Mouse (Mus musculus) embryonic facial prominence, embryonic 11.5 days (tissue): Measurements from ENCODE around the gene Lin37. TPM values are rescaled to one million over a fixed set of nuclear protein-coding genes. Genes with fewer than 3 reads are reported as not detected.

ENCODE experiments used
- ATAC-seq: fragments of 200-750 bp; cut with Nextera tagmentation; replicated peaks from 2 replicates; pipeline ENCODE4 v1.8.0; 2017; ENCODE audit warnings: low read depth; ENCODE audit not compliant: insufficient number of reproducible peaks, low FRiP score, low TSS enrichment
- DNase-seq: peaks from one replicate; pipeline ENCODE4 v3.0.0-alpha.2; 2015; ENCODE audit warnings: low spot score
- H3K27ac ChIP-seq: fragments of 300-500 bp; sonication (generic); replicated peaks from 2 replicates; pipeline ENCODE4 v1.5.1; 2014; ENCODE audit warnings: mild to moderate bottlenecking, low read depth, low read length, control low read depth
- H3K27me3 ChIP-seq: fragments of 300-500 bp; sonication (generic); 2 replicates; pipeline ENCODE4 v1.6.1; 2014; ENCODE audit warnings: mild to moderate bottlenecking, low read length, moderate library complexity, mixed read lengths; ENCODE audit not compliant: control insufficient read depth, insufficient read depth
- H3K36me3 ChIP-seq: fragments of 300-500 bp; sonication (generic); replicated peaks from 2 replicates; pipeline ENCODE4 v1.6.1; 2014; ENCODE audit warnings: low read depth, mild to moderate bottlenecking, low read length, moderate library complexity, mixed read lengths; ENCODE audit not compliant: control insufficient read depth, insufficient read depth
- H3K4me1 ChIP-seq: fragments of 300-500 bp; sonication (generic); 2 replicates; pipeline ENCODE4 v1.6.1; 2014; ENCODE audit warnings: low read length, mixed read lengths; ENCODE audit not compliant: control insufficient read depth, insufficient read depth
- H3K4me2 ChIP-seq: fragments of 300-500 bp; sonication (generic); 2 replicates; pipeline ENCODE4 v1.6.1; 2014; ENCODE audit warnings: low read depth, mild to moderate bottlenecking, control low read depth, low read length, moderate library complexity
- H3K4me3 ChIP-seq: fragments of 300-500 bp; sonication (generic); 2 replicates; pipeline ENCODE4 v1.5.1; 2014; ENCODE audit warnings: low read depth, low read length, control low read depth
- H3K9ac ChIP-seq: fragments of 300-500 bp; sonication (generic); replicated peaks from 2 replicates; pipeline ENCODE4 v1.6.1; 2014; ENCODE audit warnings: mild to moderate bottlenecking, control low read depth, low read length
- H3K9me3 ChIP-seq: fragments of 300-500 bp; sonication (generic); replicated peaks from 2 replicates; pipeline ENCODE4 v1.6.1; 2016; ENCODE audit warnings: mild to moderate bottlenecking, low read length, inconsistent platforms, mixed read lengths; ENCODE audit not compliant: control insufficient read depth
- WGBS: fragments of 180-500 bp; shearing (Covaris S2); extraction: QIAGEN DNeasy Blood & Tissue Kit; methylation state at CpG from one replicate; pipeline ENCODE4 v1.1.7; 2014; 5-methylcytosine and 5-hydroxymethylcytosine counted together
- polyA plus RNA-seq: library from polyadenylated mRNA; unstranded; fragments of >200 nt; fragmentation: Nextera tagmentation; extraction: Ambion mirVana; gene quantifications from 2 replicates; pipeline ENCODE4 v1.2.1, GENCODE M21; 2014

Gene Lin37
- polyA plus RNA-seq, 1 experiment from 2014 or later = 44.8 TPM

DNA sequence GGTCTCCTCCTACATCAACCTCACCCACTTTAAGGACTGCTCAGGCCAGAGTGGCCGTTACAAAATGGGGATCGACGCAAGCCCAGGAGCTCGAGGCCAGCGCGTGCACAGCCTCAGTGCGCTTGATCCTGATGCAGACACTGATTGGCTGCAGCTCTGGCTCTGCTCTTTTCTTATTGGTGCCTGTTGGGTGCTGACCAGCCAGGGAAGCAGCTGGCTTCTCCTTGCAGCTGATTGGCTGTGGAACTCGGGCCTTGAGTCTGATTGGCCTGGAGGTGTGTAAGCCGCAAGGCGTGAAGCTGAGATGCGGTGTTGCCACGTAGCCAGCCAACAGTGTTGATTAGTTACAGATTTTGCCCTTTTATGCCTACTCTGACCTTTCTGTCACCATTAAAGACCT, 39.1 kb upstream of the Lin37 start, which contains the start of gene Zbtb32:
Zbtb32 (minus strand) TSS at position 124 of the 400 bp plus-strand sequence.
- H3K4me3 ChIP-seq = no peak within 1 kb of the TSS
- H3K9me3 ChIP-seq = no peaks in the 10 kb centered on the region
- DNase-seq = no peak
- H3K27ac ChIP-seq = no peak within 1 kb of the TSS
- H3K36me3 ChIP-seq = no peaks in the 10 kb centered on the region
- H3K9ac ChIP-seq = no peak within 1 kb of the TSS
- no peak for ATAC-seq
- no peaks in the 10 kb centered on the region for H3K27me3 ChIP-seq
- no peak within 1 kb of the TSS for H3K4me2 ChIP-seq
- 94% methylated on average over 12 of the region's 12 CpGs for WGBS
- no peaks in the 10 kb centered on the region for H3K4me1 ChIP-seq

DNA sequence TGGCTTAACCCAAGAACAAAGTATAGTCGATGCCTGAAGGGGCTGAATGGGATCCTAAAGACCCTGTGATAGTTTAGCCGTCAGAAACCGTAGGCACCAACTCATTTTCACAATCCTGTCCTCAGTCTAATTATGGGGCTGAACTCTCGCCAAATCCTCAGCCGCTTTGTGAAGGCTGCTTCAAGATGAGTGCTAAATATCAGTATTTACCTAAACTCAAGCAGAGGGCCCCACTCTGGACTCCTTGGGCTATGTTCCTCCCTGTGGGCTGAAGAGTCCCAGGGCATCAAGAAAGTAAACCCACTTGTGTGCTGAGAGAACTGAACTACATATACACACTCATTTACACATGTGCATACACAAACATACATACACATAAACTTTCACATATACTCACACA, 37.2 kb upstream of the Lin37 start:
- H3K4me2 ChIP-seq = no peak overlapping the region
- no peak overlapping the region for H3K4me3 ChIP-seq
- no peak overlapping the region for H3K27ac ChIP-seq
- no peaks in the 10 kb centered on the region for H3K27me3 ChIP-seq
- DNase-seq (no peak), ATAC-seq (no peak)
- 72% methylated on average over 5 of the region's 5 CpGs for WGBS
- H3K9me3 ChIP-seq = no peaks in the 10 kb centered on the region
- no peak overlapping the region; the same call in 1 of the 2 replicates for H3K9ac ChIP-seq
- no peaks in the 10 kb centered on the region for H3K4me1 ChIP-seq
- no peaks in the 10 kb centered on the region for H3K36me3 ChIP-seq

DNA sequence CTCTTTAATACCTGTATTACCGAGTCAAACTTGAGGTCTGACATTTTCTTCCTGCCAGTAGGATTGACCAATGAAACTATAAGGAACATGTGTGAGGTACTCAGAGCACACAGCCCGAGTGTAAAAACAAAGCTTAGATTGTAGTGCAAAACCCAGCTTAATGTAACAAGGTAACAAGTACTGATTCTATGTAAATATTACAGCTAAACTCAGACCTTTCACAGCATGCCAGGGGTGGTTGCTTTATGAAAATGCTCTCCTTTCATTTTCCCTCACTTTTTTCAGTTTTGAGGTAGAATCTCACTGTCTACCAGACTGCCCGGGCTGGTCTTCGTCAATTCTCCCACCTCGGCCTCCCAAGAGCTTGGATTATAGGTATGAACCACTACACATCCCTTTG, 36.5 kb upstream of the Lin37 start:
- Histone ChIP-seq H3K27ac (no peak overlapping the region), H3K9ac (no peak overlapping the region), H3K4me3 (no peak overlapping the region), H3K27me3 (no peaks in the 10 kb centered on the region), H3K36me3 (no peaks in the 10 kb centered on the region), H3K4me1 (no peaks in the 10 kb centered on the region), H3K9me3 (no peaks in the 10 kb centered on the region), H3K4me2 (no peak overlapping the region)
- ATAC-seq (no peak), DNase-seq (no peak)
- WGBS = 78% methylated on average over 5 of the region's 5 CpGs

GRCm38 (mm10) chr7:30594510-30595024, 34.9 kb upstream of the Lin37 start:
- H3K27ac ChIP-seq = no peak overlapping the region
- no peak overlapping the region for H3K4me3 ChIP-seq
- WGBS = 75% methylated on average over 4 of the region's 4 CpGs
- H3K36me3 ChIP-seq = no peaks in the 10 kb centered on the region
- DNase-seq = no peak
- H3K4me1 ChIP-seq = no peaks in the 10 kb centered on the region; the same call in 1 of the 2 replicates
- no peak overlapping the region for H3K9ac ChIP-seq
- no peak for ATAC-seq
- no peaks in the 10 kb centered on the region for H3K9me3 ChIP-seq
- no peak overlapping the region for H3K4me2 ChIP-seq
- H3K27me3 ChIP-seq = no peaks in the 10 kb centered on the region

DNA sequence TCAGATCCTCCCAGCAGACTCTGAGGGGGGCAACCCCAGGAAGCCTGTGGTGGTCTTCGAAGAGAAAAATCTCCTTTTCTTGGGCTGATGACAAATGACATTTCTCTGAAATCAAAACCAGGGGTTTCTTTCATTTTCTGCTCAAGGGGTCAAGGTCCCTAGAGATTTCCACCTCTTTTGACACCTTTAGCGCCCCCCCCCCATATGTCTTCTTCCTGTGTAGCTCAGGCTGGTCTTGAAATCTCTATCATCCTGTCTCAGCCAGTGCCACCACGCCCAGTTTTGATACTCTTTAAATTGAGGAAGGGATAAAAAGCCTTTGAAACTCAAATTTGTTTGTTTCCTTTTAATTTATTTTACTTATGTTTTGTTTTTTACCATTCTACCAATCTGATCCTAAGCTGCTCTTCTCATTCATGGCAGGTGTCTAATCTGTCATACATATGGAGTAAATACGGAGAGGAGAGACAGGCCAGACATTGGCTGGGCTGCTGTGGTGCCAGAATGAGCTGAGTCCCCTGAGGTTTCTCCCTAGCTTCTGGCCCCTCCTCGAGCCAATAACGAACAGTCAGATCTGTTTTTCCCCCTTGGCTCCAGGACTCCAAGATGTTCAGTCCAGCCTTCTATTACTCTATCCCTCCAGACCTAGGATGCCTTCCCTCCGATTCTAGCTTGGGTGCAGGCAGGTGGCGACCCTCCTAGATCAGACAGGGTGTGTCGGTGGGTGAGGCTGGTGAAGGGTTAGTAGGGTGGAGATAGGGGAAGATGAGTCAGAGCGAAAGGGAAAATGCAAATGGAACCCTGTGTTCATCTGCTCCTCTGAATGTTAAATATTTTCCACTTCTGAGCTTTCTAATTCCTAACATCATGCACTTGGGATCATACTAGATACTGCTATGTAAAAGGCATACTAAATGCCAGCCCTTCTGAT, 34.2 kb upstream of the Lin37 start:
- Histone ChIP-seq H3K4me2 (no peak overlapping the region), H3K27ac (no peak overlapping the region), H3K9ac (no peak overlapping the region), H3K36me3 (no peaks in the 10 kb centered on the region), H3K9me3 (no peaks in the 10 kb centered on the region), H3K4me3 (no peak overlapping the region), H3K4me1 (no peaks in the 10 kb centered on the region; the same call in 1 of the 2 replicates), H3K27me3 (no peaks in the 10 kb centered on the region)
- DNase-seq = no peak
- WGBS = 78% methylated on average over 10 of the region's 10 CpGs
- no peak for ATAC-seq

GRCm38 (mm10) chr7:30592772-30593423, 33.3 kb upstream of the Lin37 start:
- H3K4me1 ChIP-seq = no peaks in the 10 kb centered on the region; the same call in 1 of the 2 replicates
- H3K9me3 ChIP-seq = no peaks in the 10 kb centered on the region
- H3K27ac ChIP-seq = no peak overlapping the region
- ATAC-seq (no peak), DNase-seq (no peak)
- no peak overlapping the region for H3K4me3 ChIP-seq
- no peaks in the 10 kb centered on the region for H3K27me3 ChIP-seq
- 59% methylated on average over 5 of the region's 5 CpGs for WGBS
- H3K9ac ChIP-seq = no peak overlapping the region
- H3K4me2 ChIP-seq = no peak overlapping the region
- H3K36me3 ChIP-seq = no peaks in the 10 kb centered on the region

- no peak for DNase-seq
- Histone ChIP-seq H3K4me3 (no peak overlapping the region), H3K9ac (no peak overlapping the region), H3K36me3 (no peaks in the 10 kb centered on the region), H3K9me3 (no peaks in the 10 kb centered on the region), H3K4me1 (no peaks in the 10 kb centered on the region; the same call in none of the 2 replicates), H3K27me3 (no peaks in the 10 kb centered on the region), H3K4me2 (no peak overlapping the region), H3K27ac (no peak overlapping the region)
- 42% methylated on average over 4 of the region's 4 CpGs for WGBS
- no peak for ATAC-seq
Measured at GRCm38 (mm10) chr7:30591605-30591951, 31.9 kb upstream of the Lin37 start.
